Mouse (Mus musculus) thymus, adult 2 months (tissue): ENCODE measurements at regions not wholly inside any gene's neighbourhood (a gene's known extent, or its start where the extent isn't known, plus 50 kb on each side); places are given as distances from the start of the nearest gene placed in this dataset.

Source experiments
- CTCF ChIP-seq: fragments of 200-500 bp; IDR thresholded peaks from 2 replicates; pipeline ENCODE4 v1.5.1; 2012; ENCODE audit warnings: mild to moderate bottlenecking, control low read depth, low read length, moderate library complexity, borderline replicate concordance; ENCODE audit not compliant: control insufficient read depth, poor library complexity, insufficient read depth; ENCODE audit errors: extremely low read depth
- POLR2A ChIP-seq: fragments of 200-500 bp; IDR thresholded peaks from 2 replicates; pipeline ENCODE4 v1.6.1; 2012; ENCODE audit warnings: mild to moderate bottlenecking, low read length, control low read depth, moderate library complexity; ENCODE audit not compliant: control insufficient read depth, poor library complexity, insufficient read depth; ENCODE audit errors: extremely low read depth

DNA sequence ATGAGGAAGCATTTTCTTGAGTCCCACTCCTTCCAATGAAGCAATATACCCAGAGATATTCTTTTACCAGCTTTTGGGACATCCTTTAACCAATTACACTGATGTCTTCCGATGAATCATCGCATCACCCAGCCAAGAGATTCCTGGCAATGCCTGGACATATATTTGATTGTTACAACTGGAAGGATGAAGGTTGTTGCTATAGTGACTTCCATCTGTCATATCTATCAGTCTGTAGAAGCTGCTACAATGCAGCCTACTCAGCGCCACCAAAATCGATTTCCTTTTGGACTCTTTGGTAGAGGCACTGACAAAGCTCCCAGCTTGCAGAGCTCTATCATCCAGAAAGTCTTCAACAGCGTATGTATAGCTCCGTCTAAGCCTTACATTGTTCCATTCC, 661.0 kb upstream of the Sox9 start:
- TF ChIP-seq POLR2A (no peak), CTCF (no peak)
